In the genomic region with DNA sequence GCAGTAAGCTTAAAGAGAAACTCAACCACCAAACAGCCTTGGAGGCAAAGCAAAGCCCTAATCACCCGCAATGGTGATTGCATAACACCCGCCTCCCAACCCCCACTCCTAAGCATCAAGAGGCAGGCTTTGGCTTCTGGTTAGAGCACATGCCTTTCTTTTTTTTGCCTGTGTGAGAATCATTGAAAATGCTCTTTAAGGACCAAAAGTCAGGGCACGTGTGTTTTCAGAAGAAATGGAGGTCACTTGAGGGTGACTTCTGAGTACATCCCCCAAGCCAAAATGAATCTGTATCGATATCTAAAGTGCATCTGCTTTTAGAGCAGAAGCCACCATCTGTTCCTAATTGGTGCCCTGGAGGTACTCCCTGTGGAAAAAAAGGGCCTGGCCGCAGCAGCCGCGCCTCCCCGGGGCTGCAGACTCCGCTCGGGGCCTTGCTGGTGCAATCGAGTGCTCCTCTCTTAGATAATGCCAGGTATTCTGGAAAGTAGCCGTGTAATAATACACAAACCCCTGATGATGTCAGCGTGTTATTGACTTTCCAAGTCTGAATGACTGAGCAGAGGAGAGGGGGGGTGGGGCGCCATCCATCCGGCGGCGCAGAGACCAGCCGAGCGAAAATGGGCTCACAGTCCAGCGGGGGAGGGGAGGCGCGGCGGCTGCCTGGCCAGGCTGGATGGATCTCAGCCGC, we compare ENCODE assay signal across 8 mouse cellular contexts.
DNase-seq lines count a peak whose midpoint lies in the region; ATAC-seq and TF ChIP-seq lines count a peak whose summit lies in the region.

No protein-coding gene starts in this region.

- no peaks in the 10 kb centered on the region for H3K79me2 ChIP-seq in macrophage (ENCODE audit: inconsistent target)

- no peaks in the 10 kb centered on the region for H3K27me3 ChIP-seq in Patski
- H3K27me3 ChIP-seq in hindbrain, embryonic 16.5 days (replicated peaks; ENCODE audit: control insufficient read depth, insufficient read depth, low read length) = no peaks in the 10 kb centered on the region

- H3K9me3 ChIP-seq in hindbrain, embryonic 16.5 days (ENCODE audit: control insufficient read depth, low read length) = no peaks in the 10 kb centered on the region

- CTCF ChIA-PET in Patski (lab: Charles Lee) = interaction anchor here (0.7 to 5.8 kb wide), 10 partner anchors 15 to 261 kb away, joined by 3 to 23 read pairs (median 3); a partner anchor contains a TSS

- H3K27ac ChIP-seq in hindbrain, embryonic 16.5 days (ENCODE audit: low read depth, low read length) = peak overlapping the region; percentile 75
- peak overlapping the region; percentile 90 for H3K27ac ChIP-seq in macrophage

- H3K9ac ChIP-seq in hindbrain, embryonic 16.5 days (ENCODE audit: low read depth, low read length) = peak overlapping the region; percentile 33; the same call in 1 of the 2 replicates

- in situ Hi-C loops in Patski (cut with MboI; ENCODE audit: low pct_unique_long_range_greater_than_20kb) = loop anchor here (5.0 to 25.0 kb wide), 8 partner anchors 52 to 1278 kb away; no protein-coding TSS in a partner anchor

- under 1% methylated on average over 24 of the region's 24 CpGs for WGBS in hindbrain, embryonic 16.5 days
- WGBS in macrophage (ENCODE audit: missing documents) = 2% methylated on average over 24 of the region's 24 CpGs

- peak overlapping the region; percentile 30 for H3K4me3 ChIP-seq in hindbrain, embryonic 16.5 days (ENCODE audit: low read length)
- H3K4me3 ChIP-seq in macrophage (ENCODE audit: inconsistent target) = peak overlapping the region; percentile 29

- peak; percentile 26 for TF ChIP-seq CTCF in Patski (IDR thresholded peaks at IDR 0.05)

- H3K4me1 ChIP-seq in hindbrain, embryonic 16.5 days (ENCODE audit: control insufficient read depth, insufficient read depth, low read depth, low read length) = peaks cover 20% of the 10 kb centered on the region

- H3K4me2 ChIP-seq in hindbrain, embryonic 16.5 days (ENCODE audit: low read length) = peak overlapping the region; percentile 56

- peak; percentile 96 for ATAC-seq in Patski
- ATAC-seq in hindbrain, embryonic 16.5 days = peak; percentile 97

- POLR2A ChIA-PET in Patski (lab: Charles Lee) = interaction anchor here (0.6 to 2.0 kb wide), 7 partner anchors 20 to 371 kb away, joined by 3 to 14 read pairs (median 4); a partner anchor contains a TSS

- DNase-seq in Patski (ENCODE audit: low read depth, low spot score) = peak; percentile 100
- peak; percentile 99 to 100 for DNase-seq in cerebellum, postnatal 14 days
- peak; percentile 88 to 90 for DNase-seq in frontal cortex, postnatal 36 days (ENCODE audit: low spot score in 2 of 2)
- peak; percentile 93 to 94 for DNase-seq in left cerebral cortex, adult 18-20 months (ENCODE audit: low spot score in 2 of 2)
- peak; percentile 89 for DNase-seq in right cerebral cortex, adult 18-20 months
- peak; percentile 90 for DNase-seq in urinary bladder, postnatal 10 days (ENCODE audit: low spot score)

- no peaks in the 10 kb centered on the region for H3K36me3 ChIP-seq in hindbrain, embryonic 16.5 days (ENCODE audit: control insufficient read depth, insufficient read depth, low read length)
- H3K36me3 ChIP-seq in macrophage (ENCODE audit: inconsistent target) = no peaks in the 10 kb centered on the region

Comparison
In these comparisons a context has a peak if more than half of its experiments do, and no peak if none do; other contexts are left out.
1. Peak in every context shown above with its lines: DNase-seq, ATAC-seq, H3K4me3 ChIP-seq and H3K27ac ChIP-seq.